Mouse (Mus musculus) heart, postnatal 0 days (tissue): Measurements from ENCODE around the gene Pnpla3.

Experiments used
- CTCF ChIP-seq: IDR thresholded peaks from 2 replicates; pipeline ENCODE4 v1.5.1; 2016; ENCODE audit warnings: antibody characterized with exemption, control low read depth, low read depth
- EP300 ChIP-seq: IDR thresholded peaks from 2 replicates; pipeline ENCODE4 v1.6.1; 2016; ENCODE audit warnings: antibody characterized with exemption, low read depth

DNA sequence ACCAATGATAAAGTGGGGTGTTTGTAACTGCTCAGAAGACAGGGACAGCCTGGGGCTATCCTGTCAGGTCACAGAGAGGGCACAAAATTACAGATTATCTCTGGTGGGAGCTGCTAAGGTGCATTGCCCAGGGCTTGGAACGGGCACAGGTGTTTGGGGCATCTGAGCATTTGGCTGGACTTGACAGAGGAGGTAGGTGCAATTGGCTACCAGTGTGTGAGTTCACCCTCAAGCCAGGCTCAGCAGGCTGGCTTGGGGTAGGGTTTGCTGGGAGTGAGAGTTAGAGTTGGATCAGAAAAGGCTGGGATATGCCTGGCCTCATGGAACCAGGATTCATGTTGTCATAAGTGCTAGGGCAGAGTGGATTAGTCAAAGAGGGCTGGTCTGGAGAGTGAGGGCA, 1.9 kb downstream of the Pnpla3 start:
- TF ChIP-seq EP300, result no peak
- no peak for TF ChIP-seq CTCF
